Mouse (Mus musculus) right cerebral cortex, postnatal 10 days (tissue): ENCODE measurements around the gene Ptgdr.
"Not testable (repeated sequence)": the region's sequence is repeated elsewhere in the genome, so short reads cannot be mapped to it uniquely, and the experiment has no call there.

ENCODE experiments used
- DNase-seq, 2 experiments: peaks; one replicate each; pipeline ENCODE4 v3.0.0; 2021; ENCODE audit warnings: low spot score in 2 of 2

Gene Ptgdr

GRCm38 (mm10) chr14:44858868-44859613 lies at the start of gene Ptgdr:
TSS of gene Ptgdr (minus strand) at chr14:44859375.
- DNase-seq = peak in 1 of 2 experiments; percentile 23

- no peak for DNase-seq
Observed at GRCm38 (mm10) chr14:44907774-44908173, 48.6 kb upstream of the Ptgdr start.

GRCm38 (mm10) chr14:44904199-44904598 lies 45.0 kb upstream of the Ptgdr start:
- DNase-seq = no peak

GRCm38 (mm10) chr14:44901735-44902134 lies 42.6 kb upstream of the Ptgdr start:
- DNase-seq = not testable (repeated sequence)

- no peak for DNase-seq
Observed at GRCm38 (mm10) chr14:44891387-44892132, 32.4 kb upstream of the Ptgdr start.

GRCm38 (mm10) chr14:44869686-44870085 lies 10.5 kb upstream of the Ptgdr start:
- no peak for DNase-seq

- DNase-seq = no peak
Observed at GRCm38 (mm10) chr14:44865661-44866060, 6.5 kb upstream of the Ptgdr start.

GRCm38 (mm10) chr14:44863086-44863485 lies 3.9 kb upstream of the Ptgdr start:
- DNase-seq = no peak

GRCm38 (mm10) chr14:44861161-44861560 lies 2.0 kb upstream of the Ptgdr start:
- no peak for DNase-seq

- no peak for DNase-seq
Observed at GRCm38 (mm10) chr14:44858372-44858771, 803 bp downstream of the Ptgdr start.

- peak in 1 of 2 experiments; percentile 30 for DNase-seq
Observed at GRCm38 (mm10) chr14:44850637-44851036, 8.5 kb downstream of the Ptgdr start.

GRCm38 (mm10) chr14:44847740-44848139 lies 11.4 kb downstream of the Ptgdr start:
- DNase-seq = no peak

GRCm38 (mm10) chr14:44846558-44847263 lies 12.5 kb downstream of the Ptgdr start:
- no peak for DNase-seq

GRCm38 (mm10) chr14:44843768-44844755 lies 15.1 kb downstream of the Ptgdr start:
- no peak for DNase-seq

GRCm38 (mm10) chr14:44838685-44839084 lies 20.5 kb downstream of the Ptgdr start:
- DNase-seq = no peak

- DNase-seq = no peak
Observed at GRCm38 (mm10) chr14:44835132-44835531, 24.0 kb downstream of the Ptgdr start.

- DNase-seq = not testable (repeated sequence)
Observed at GRCm38 (mm10) chr14:44834134-44834533, 25.0 kb downstream of the Ptgdr start.

GRCm38 (mm10) chr14:44833096-44833495 lies 26.1 kb downstream of the Ptgdr start:
- DNase-seq = not testable (repeated sequence)

GRCm38 (mm10) chr14:44827736-44828135 lies 31.4 kb downstream of the Ptgdr start:
- no peak for DNase-seq

GRCm38 (mm10) chr14:44821177-44822057 lies 37.8 kb downstream of the Ptgdr start:
- DNase-seq = no peak
